Mouse (Mus musculus): ENCODE measurements at regions not wholly inside any gene's neighbourhood (a gene's known extent, or its start where the extent isn't known, plus 50 kb on each side); places are given as distances from the start of the nearest gene placed in this dataset.
"Not testable (repeated sequence)": the region's sequence is repeated elsewhere in the genome, so short reads cannot be mapped to it uniquely, and the experiment has no call there.

GRCm38 (mm10) chr4:71422121-71422520 lies 335.6 kb downstream of the Gm11232 start:
- DNase-seq (ENCODE audit: low spot score in 2 of 2) = not testable (repeated sequence)

- DNase-seq (ENCODE audit: low spot score in 2 of 2) = no peak
Observed at GRCm38 (mm10) chr4:71409867-71410266, 347.9 kb downstream of the Gm11232 start.

GRCm38 (mm10) chr4:71390444-71390843 lies 367.3 kb downstream of the Gm11232 start:
- DNase-seq (ENCODE audit: low spot score in 2 of 2) = peak in 1 of 2 experiments; percentile 37

GRCm38 (mm10) chr4:71369276-71369675 lies 388.5 kb downstream of the Gm11232 start:
- no peak for DNase-seq (ENCODE audit: low spot score in 2 of 2)

DNA sequence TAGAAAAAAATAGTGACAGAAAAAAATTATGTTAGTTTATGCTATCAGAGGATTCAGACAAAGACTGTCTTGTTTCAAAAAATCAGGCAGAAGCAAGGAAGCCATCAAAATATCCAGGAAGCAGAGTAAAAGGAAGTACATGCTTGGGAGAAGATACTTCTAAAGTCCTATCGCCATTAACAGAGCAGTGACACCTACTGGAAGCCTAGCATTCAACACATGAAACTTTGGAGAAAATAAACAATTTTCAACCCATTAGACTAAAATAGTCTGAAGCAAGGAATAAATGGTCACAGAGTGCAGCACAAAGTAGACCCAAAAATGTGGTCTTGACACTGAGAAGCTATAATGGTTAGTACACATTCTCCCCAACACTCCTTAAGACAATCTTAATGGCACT lies 394.0 kb downstream of the Gm11232 start:
- no peak for DNase-seq (ENCODE audit: low spot score in 2 of 2)

DNA sequence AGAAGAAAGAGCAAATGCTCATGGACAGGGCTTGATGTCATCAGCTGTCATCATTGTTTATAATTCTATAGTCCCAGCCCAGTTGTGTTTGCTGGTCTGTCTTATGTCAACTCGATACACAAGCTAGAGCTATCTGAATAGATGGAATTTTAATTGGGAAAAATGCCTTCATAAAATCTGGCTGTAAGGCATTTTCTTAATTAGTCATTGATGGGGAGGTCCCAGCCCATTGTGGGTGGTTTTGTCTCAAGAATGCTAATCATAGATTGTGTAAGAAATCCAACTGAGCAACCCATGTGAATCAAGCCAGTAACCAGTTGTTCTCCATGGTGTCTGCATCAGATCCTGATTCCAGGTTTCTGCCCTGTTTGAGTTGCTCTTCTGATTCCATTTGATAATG lies 400.1 kb downstream of the Gm11232 start:
- DNase-seq (ENCODE audit: low spot score in 2 of 2) = no peak

GRCm38 (mm10) chr4:71356714-71357113 lies 401.1 kb downstream of the Gm11232 start:
- DNase-seq (ENCODE audit: low spot score in 2 of 2) = no peak

GRCm38 (mm10) chr4:71356310-71356709 lies 401.5 kb downstream of the Gm11232 start:
- no peak for DNase-seq (ENCODE audit: low spot score in 2 of 2)

GRCm38 (mm10) chr4:71351880-71352279 lies 405.9 kb downstream of the Gm11232 start:
- DNase-seq (ENCODE audit: low spot score in 2 of 2) = no peak

DNA sequence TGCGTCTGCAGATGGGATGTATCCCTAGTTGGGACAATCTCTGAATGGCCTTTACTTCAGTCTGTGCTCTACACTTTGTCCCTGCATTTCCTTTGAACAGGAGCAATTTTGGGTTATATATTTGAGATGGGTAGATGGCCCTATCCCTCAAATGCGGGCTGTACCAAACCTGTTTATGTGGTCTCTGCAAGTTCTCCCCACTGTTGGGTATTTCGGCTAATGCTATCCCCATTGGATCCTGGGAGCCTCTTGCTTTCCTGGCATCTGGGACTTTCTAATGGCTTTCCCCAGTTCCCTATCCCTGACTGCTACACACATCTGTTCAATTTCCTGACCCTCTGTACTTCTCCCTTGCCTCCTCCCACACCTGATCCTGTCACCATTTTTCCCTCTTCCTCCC lies 414.7 kb downstream of the Gm11232 start:
- no peak for DNase-seq (ENCODE audit: low spot score in 2 of 2)

- DNase-seq (ENCODE audit: low spot score in 2 of 2) = no peak
Observed at GRCm38 (mm10) chr4:71338582-71338981, 419.2 kb downstream of the Gm11232 start.

DNA sequence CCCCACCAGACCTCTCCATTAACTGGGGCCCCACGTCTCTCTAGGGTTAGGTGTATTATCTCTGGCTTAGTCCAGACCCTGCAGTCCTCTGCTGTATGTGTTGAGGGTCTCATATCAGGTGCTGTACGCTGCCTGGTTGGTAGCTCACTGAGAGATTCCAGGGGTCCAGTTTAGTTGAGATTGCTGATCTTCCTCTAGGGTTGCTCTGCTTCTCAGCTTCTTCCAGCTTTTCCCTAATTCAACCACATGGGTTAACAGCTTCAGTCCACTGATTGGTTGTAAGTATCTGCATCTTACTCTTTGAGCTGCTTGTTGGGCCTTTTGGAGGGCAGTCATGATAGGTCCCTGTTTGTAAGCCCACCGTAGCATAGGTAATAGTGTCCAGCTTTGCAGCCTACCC lies 425.1 kb downstream of the Gm11232 start:
- no peak for DNase-seq (ENCODE audit: low spot score in 2 of 2)

GRCm38 (mm10) chr4:71332018-71332417 lies 425.7 kb downstream of the Gm11232 start:
- peak; percentile 2 to 34 for DNase-seq (ENCODE audit: low spot score in 2 of 2)

GRCm38 (mm10) chr4:71316605-71317004 lies 441.2 kb downstream of the Gm11232 start:
- DNase-seq (ENCODE audit: low spot score in 2 of 2) = no peak

- no peak for DNase-seq (ENCODE audit: low spot score in 2 of 2)
Observed at GRCm38 (mm10) chr4:71307176-71307612, 450.6 kb downstream of the Gm11232 start.

DNA sequence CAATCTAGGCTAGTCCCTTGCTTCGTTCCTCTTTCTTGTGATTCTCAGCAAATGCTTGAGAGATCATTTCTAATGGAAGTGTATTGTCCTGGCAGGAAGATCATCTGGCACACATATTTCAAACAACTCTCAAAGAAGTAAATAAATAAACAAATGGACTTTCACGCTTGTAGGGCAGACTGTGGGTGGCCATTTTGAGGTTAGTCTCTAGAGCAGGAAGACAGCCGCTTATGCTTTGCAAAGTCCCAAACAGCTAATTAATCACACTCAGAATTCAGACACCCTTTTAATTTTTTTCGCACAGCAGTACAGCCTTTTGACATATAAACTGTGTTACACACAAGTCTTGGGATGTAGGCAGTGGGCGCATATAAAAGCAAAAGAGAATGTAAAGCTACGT lies 451.1 kb downstream of the Gm11232 start:
- DNase-seq (ENCODE audit: low spot score in 2 of 2) = no peak

GRCm38 (mm10) chr4:71295716-71296115 lies 462.0 kb downstream of the Gm11232 start:
- not testable (repeated sequence) for DNase-seq (ENCODE audit: low spot score in 2 of 2)

- no peak for DNase-seq (ENCODE audit: low spot score in 2 of 2)
Observed at GRCm38 (mm10) chr4:71291741-71292149, 466.0 kb downstream of the Gm11232 start.

- DNase-seq (ENCODE audit: low spot score in 2 of 2) = not testable (repeated sequence)
Observed at GRCm38 (mm10) chr4:71291111-71291740, 466.5 kb downstream of the Gm11232 start.

DNA sequence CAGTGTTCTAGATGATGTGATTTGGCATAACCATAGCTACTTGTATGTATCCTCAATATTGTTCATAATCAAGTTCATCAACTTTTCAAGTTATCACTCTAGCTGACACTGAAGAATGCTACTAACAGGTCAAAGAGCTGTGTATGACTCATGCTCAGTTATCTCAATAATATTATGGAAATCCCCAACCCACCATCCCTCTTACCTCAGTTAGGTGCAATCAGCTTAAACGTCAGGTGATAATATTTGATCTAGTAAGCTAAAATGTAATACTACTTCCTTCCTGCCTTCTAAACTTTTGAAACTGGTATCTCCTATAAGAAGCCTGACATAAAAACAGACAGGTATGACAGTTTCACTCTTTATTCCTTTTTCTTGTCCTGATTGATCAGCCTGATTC lies 474.6 kb downstream of the Gm11232 start:
- no peak for DNase-seq (ENCODE audit: low spot score in 2 of 2)

DNA sequence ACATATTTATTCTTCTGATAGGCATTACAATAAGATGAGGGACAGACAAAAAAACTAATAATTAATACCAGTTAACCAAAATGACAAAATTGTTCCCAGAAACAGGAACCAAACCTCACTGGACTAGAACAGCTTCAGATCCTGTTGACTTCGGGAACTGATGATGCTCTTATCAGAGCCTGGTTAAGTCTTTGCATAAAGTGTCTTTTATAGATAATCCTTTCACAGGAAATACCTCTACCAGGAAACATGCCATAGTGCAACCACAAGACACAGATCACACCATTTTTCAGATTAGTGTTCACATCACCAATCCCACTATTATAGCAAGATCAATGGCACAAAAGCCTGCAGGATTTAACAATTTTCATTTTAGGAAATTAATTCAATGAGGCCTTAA lies 478.1 kb downstream of the Gm11232 start:
- DNase-seq (ENCODE audit: low spot score in 2 of 2) = no peak

GRCm38 (mm10) chr4:71259897-71260296 lies 497.9 kb downstream of the Gm11232 start:
- DNase-seq (ENCODE audit: low spot score in 2 of 2) = no peak

GRCm38 (mm10) chr4:71230497-71230872 lies 527.3 kb downstream of the Gm11232 start:
- peak in 1 of 2 experiments; percentile 2 for DNase-seq (ENCODE audit: low spot score in 2 of 2)
